Mouse (Mus musculus) lung, adult 2 months (tissue): ENCODE measurements around the gene Slc7a10.

Experiments
- CTCF ChIP-seq: fragments of 200-500 bp; IDR thresholded peaks from 2 replicates; pipeline ENCODE4 v1.5.1; 2011; ENCODE audit warnings: mild to moderate bottlenecking, low read length, control low read depth; ENCODE audit not compliant: insufficient read depth
- POLR2A ChIP-seq: fragments of 200-500 bp; IDR thresholded peaks from 2 replicates; pipeline ENCODE4 v1.6.1; 2011; ENCODE audit warnings: low read depth, mild to moderate bottlenecking, control low read depth, low read length, borderline replicate concordance; ENCODE audit errors: extremely low read depth

DNA sequence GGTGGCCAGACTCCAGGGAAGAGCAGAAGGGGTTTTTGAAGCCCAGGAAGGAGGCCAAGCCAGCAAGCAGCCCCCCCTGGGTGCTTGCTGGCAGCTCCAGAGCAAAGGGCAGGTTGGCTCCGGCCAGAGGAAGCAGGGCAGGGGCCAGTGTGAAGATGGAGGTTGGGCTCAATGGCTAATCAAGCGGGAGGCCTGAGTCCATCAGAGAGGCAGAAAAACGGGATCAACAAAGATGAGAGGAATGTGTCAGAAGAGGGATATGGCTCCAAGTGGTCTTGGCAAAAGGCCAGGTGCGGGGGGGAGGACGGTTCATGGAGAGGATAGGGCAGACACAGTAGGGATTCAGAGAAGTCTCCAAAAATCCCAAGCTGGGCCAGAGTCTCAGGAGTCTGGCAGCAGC, 44.7 kb upstream of the Slc7a10 start:
- TF ChIP-seq CTCF, result no peak
- TF ChIP-seq POLR2A, result no peak
